Mouse (Mus musculus) hindbrain, embryonic 14.5 days (tissue): ENCODE data around the gene Acy3. TPM values are rescaled to one million over a fixed set of nuclear protein-coding genes. Genes with fewer than 3 reads are reported as not detected.
"Not testable (repeated sequence)": the region's sequence is repeated elsewhere in the genome, so short reads cannot be mapped to it uniquely, and the experiment has no call there.

Source experiments
- ATAC-seq: fragments of 200-750 bp; cut with Nextera tagmentation; 2 replicates; pipeline ENCODE4 v1.8.0; 2017; ENCODE audit warnings: moderate number of reproducible peaks, mild to moderate bottlenecking, moderate TSS enrichment, moderate library complexity; ENCODE audit not compliant: low FRiP score
- DNase-seq: peaks from one replicate; pipeline ENCODE4 v3.0.0-alpha.2; 2015; ENCODE audit warnings: low spot score
- H3K27ac ChIP-seq: fragments of 300-500 bp; sonication (generic); 2 replicates; pipeline ENCODE4 v1.5.1; 2014; ENCODE audit warnings: mild to moderate bottlenecking, moderate library complexity
- H3K27me3 ChIP-seq: fragments of 300-500 bp; sonication (generic); 2 replicates; pipeline ENCODE4 v1.6.1; 2014; ENCODE audit warnings: mild to moderate bottlenecking, low read length, mixed read lengths; ENCODE audit not compliant: control insufficient read depth, insufficient read depth
- H3K36me3 ChIP-seq: fragments of 300-500 bp; sonication (generic); replicated peaks from 2 replicates; pipeline ENCODE4 v1.6.1; 2014; ENCODE audit not compliant: control insufficient read depth, insufficient read depth
- H3K4me1 ChIP-seq: fragments of 300-500 bp; sonication (generic); replicated peaks from 2 replicates; pipeline ENCODE4 v1.6.1; 2014; ENCODE audit warnings: antibody characterized with exemption, low read length, mixed read lengths; ENCODE audit not compliant: control insufficient read depth, insufficient read depth
- H3K4me2 ChIP-seq: fragments of 300-500 bp; sonication (generic); replicated peaks from 2 replicates; pipeline ENCODE4 v1.6.1; 2014; ENCODE audit warnings: mild to moderate bottlenecking, moderate library complexity
- H3K4me3 ChIP-seq: fragments of 300-500 bp; sonication (generic); replicated peaks from 2 replicates; pipeline ENCODE4 v1.5.1; 2014; ENCODE audit warnings: mild to moderate bottlenecking, low read length
- H3K9ac ChIP-seq: fragments of 300-500 bp; sonication (generic); 2 replicates; pipeline ENCODE4 v1.6.1; 2014
- H3K9me3 ChIP-seq: fragments of 300-500 bp; sonication (generic); 2 replicates; pipeline ENCODE4 v1.6.1; 2016; ENCODE audit warnings: low read length; ENCODE audit not compliant: control insufficient read depth
- WGBS: fragments of 180-500 bp; shearing (Covaris S2); extraction: QIAGEN DNeasy Blood & Tissue Kit; methylation state at CpG from one replicate; pipeline ENCODE4 v1.1.7; 2014; 5-methylcytosine and 5-hydroxymethylcytosine counted together
- polyA plus RNA-seq: library from polyadenylated mRNA; unstranded; fragments of >200 nt; fragmentation: Nextera tagmentation; extraction: Ambion mirVana; gene quantifications from 2 replicates; pipeline ENCODE4 v1.2.1, GENCODE M21; 2014

The Acy3 gene
- polyA plus RNA-seq, 1 experiment from 2014 or later: 3.6 TPM

DNA sequence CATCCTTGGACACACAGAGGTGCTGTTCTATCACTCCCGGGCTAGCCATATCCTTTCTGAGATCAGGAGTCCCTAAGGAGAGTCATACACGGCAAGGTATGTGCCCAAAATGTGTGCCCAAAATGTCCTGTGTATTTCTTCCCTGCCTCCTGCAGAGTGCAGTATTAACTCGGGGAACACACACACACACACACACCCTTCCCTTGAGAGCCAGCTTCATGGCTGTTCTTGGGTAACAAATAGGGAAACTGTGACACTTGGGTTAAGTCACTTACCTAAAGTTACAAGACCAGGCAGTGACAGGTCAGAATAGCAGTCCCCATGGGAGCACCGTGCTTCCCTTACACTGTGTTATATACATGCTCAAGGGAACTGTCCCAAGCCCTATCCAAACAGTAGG lies 22.3 kb upstream of the Acy3 start:
- no peaks in the 10 kb centered on the region for H3K9me3 ChIP-seq
- ATAC-seq: no peak
- WGBS: 77% methylated on average over 4 of the region's 4 CpGs
- no peaks in the 10 kb centered on the region for H3K27me3 ChIP-seq
- no peaks in the 10 kb centered on the region for H3K4me1 ChIP-seq
- no peaks in the 10 kb centered on the region for H3K36me3 ChIP-seq
- no peak for DNase-seq
- H3K27ac ChIP-seq: no peak overlapping the region
- H3K4me2 ChIP-seq: no peak overlapping the region
- no peak overlapping the region for H3K9ac ChIP-seq
- H3K4me3 ChIP-seq: no peak overlapping the region

DNA sequence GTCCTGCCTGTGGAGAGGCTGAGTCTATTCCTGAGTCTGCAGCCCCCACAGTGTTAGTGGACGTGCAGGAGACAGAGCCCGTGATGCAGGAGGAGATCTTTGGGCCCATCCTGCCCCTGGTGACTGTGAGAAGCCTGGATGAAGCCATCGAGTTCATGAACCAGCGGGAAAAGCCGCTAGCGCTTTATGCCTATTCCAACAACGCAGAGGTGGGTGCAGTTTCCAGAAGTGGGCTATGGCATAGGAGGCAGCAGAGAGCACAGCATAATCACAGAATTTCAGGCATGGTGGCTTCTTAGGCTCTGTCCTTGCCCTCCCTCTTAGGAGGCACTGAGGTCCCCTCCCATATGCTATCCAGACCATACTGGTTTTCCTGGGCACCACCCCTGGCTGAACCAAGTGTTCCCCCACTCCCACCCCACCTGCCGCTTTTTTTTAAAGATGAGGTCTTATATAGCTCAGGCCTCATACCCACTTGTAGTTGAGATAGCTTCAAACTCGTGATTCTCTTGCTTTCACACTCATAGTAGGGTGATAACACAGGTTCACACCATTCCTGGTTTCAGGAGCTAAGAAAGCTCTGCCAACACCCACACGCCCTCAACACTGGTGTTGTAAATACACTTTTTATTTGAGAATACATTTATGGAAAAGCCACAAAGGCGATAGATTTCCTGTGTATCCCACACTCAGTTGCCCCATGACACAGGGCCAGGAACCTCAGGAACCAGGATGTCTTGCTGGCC lies 19.9 kb upstream of the Acy3 start:
- Histone ChIP-seq H3K27ac (no peak overlapping the region), H3K4me3 (no peak overlapping the region), H3K36me3 (no peaks in the 10 kb centered on the region), H3K27me3 (no peaks in the 10 kb centered on the region), H3K4me2 (no peak overlapping the region), H3K9me3 (no peaks in the 10 kb centered on the region), H3K4me1 (no peaks in the 10 kb centered on the region), H3K9ac (no peak overlapping the region)
- ATAC-seq (no peak), DNase-seq (no peak)
- 65% methylated on average over 11 of the region's 11 CpGs for WGBS

DNA sequence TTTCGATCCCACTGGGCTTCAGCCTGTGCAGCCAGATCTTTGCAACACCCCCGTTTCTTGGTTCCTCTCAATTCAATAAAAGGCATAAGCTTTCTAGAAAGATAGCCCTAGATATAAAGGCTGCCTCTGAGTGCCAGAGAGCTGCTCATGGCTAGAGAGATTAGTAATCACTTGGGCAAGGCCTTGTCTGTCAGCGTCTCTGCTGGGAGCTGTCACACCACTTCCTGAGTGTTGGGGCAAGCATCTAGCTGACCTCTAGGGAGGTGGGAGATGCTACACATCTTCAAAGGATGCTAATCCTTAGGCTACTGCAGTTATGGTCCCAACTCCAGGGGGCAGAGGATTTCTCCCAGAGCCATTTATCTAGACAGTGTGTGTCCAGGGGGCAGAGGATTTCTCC lies 19.1 kb upstream of the Acy3 start:
- Histone ChIP-seq H3K9ac (no peak overlapping the region), H3K4me2 (no peak overlapping the region), H3K36me3 (no peaks in the 10 kb centered on the region), H3K27me3 (no peaks in the 10 kb centered on the region), H3K27ac (no peak overlapping the region), H3K4me3 (no peak overlapping the region), H3K9me3 (no peaks in the 10 kb centered on the region), H3K4me1 (no peaks in the 10 kb centered on the region)
- DNase-seq: no peak
- ATAC-seq: no peak
- WGBS: 65% methylated on average over 3 of the region's 3 CpGs

GRCm38 (mm10) chr19:3972229-3972628 lies 14.1 kb upstream of the Acy3 start, which contains the start of gene Aldh3b2:
Aldh3b2 (plus strand) TSS chr19:3972328.
- whole genome bisulfite sequencing: 58% methylated on average over 9 of the region's 9 CpGs
- no peaks in the 10 kb centered on the region for H3K36me3 ChIP-seq
- ATAC-seq: no peak

DNA sequence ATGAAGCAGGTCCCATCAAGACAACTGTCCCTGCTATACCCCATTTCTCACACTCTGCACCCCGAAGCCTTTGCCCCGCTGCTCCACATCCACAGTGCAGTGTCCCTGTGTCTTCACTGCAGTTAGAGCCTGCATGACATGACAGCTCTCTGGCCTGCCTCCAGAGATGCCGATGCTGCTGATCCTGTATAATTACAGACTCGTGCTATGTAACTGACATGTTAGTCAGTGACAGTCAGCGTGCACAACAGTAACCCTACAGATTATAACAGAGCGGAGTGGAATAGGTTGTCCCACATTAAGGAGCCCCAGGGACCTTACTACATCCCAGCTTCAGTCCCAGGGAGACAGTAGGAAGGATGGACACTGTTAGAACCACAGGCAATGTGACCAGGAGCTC lies 11.8 kb upstream of the Acy3 start:
- ATAC-seq, H3K36me3 ChIP-seq: not testable (repeated sequence)
- WGBS: 83% methylated on average over 6 of the region's 6 CpGs

More at GRCm38 (mm10) chr19:3972229-3972628, 14.1 kb upstream of the Acy3 start, which contains the start of gene Aldh3b2:
- no peaks in the 10 kb centered on the region for H3K27me3 ChIP-seq
- DNase-seq: no peak
- no peak within 1 kb of the TSS for H3K4me3 ChIP-seq
- no peak within 1 kb of the TSS for H3K27ac ChIP-seq
- no peak within 1 kb of the TSS for H3K4me2 ChIP-seq
- no peaks in the 10 kb centered on the region for H3K9me3 ChIP-seq
- no peaks in the 10 kb centered on the region for H3K4me1 ChIP-seq
- H3K9ac ChIP-seq: no peak within 1 kb of the TSS

DNA sequence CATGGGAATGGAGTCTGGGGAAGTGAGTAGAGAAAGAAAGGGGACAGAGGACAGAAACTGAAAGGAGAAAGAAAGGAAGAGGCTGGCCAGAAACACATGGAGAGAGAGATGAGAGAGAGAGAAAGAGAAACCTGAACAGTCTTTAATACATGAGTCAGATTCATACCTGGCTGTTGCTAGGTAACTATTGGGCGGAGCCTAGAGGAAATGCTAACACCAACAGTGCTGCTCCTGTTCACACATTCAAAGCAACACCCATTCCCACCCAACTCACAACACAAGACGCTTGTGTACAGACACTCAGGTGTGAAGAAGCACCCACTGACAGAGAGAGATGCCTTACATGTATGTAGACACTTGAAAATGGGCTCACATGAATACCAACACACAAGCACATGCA lies 10.5 kb upstream of the Acy3 start:
- ATAC-seq (no peak), DNase-seq (no peak)
- Histone ChIP-seq H3K4me2 (no peak overlapping the region), H3K4me1 (no peaks in the 10 kb centered on the region), H3K4me3 (no peak overlapping the region), H3K9me3 (no peaks in the 10 kb centered on the region), H3K36me3 (no peaks in the 10 kb centered on the region), H3K9ac (no peak overlapping the region), H3K27ac (no peak overlapping the region), H3K27me3 (no peaks in the 10 kb centered on the region)
- 82% methylated on average over 2 of the region's 2 CpGs for WGBS

More for the DNA sequence above, 11.8 kb upstream of the Acy3 start:
- H3K27me3 ChIP-seq, H3K9ac ChIP-seq, H3K27ac ChIP-seq, H3K9me3 ChIP-seq, H3K4me2 ChIP-seq, DNase-seq, H3K4me3 ChIP-seq, H3K4me1 ChIP-seq: not testable (repeated sequence)

DNA sequence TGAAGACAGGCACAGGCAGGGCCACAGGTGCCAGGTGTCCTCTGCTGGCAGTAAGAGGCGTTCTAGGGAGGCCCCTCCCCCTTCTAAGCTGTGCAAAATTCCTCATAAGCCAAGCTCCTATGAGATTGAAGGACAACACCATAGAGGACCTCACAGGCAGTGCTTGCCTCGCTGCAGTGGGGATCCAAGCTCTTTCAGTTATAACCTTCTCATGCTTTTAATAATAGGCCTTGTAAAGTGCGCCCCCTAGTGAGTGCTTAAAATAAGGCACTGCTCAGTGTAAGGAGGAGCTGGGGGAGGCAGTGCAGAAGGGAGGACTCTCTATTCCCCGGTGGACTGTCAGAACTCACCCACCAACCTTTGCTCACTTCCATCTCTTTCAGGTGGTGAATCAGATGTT lies 6.1 kb upstream of the Acy3 start:
- Histone ChIP-seq H3K4me3 (no peak overlapping the region), H3K27me3 (no peaks in the 10 kb centered on the region), H3K27ac (no peak overlapping the region), H3K9ac (no peak overlapping the region), H3K9me3 (no peaks in the 10 kb centered on the region), H3K4me2 (no peak overlapping the region), H3K36me3 (no peaks in the 10 kb centered on the region), H3K4me1 (no peaks in the 10 kb centered on the region)
- peak; percentile 87 for DNase-seq
- WGBS: 17% methylated on average over 4 of the region's 4 CpGs
- 0 out of 2 replicates have a peak, but pooled peaks have one; percentile 46 for ATAC-seq

GRCm38 (mm10) chr19:3980917-3981316 lies 5.5 kb upstream of the Acy3 start:
- Histone ChIP-seq H3K4me3 (no peak overlapping the region), H3K36me3 (no peaks in the 10 kb centered on the region), H3K9ac (no peak overlapping the region), H3K27ac (no peak overlapping the region), H3K4me1 (no peaks in the 10 kb centered on the region), H3K9me3 (no peaks in the 10 kb centered on the region), H3K4me2 (no peak overlapping the region), H3K27me3 (no peaks in the 10 kb centered on the region)
- ATAC-seq (no peak), DNase-seq (no peak)
- 81% methylated on average over 9 of the region's 9 CpGs for WGBS

GRCm38 (mm10) chr19:3983527-3984200 lies 2.7 kb upstream of the Acy3 start:
- no peak overlapping the region for H3K4me3 ChIP-seq
- H3K9me3 ChIP-seq: no peaks in the 10 kb centered on the region
- ATAC-seq (no peak), DNase-seq (no peak)
- H3K4me1 ChIP-seq: 0 out of 2 replicates have a peak, but pooled peaks cover 3% of the 10 kb centered on the region
- 32% methylated on average over 9 of the region's 9 CpGs for WGBS
- no peak overlapping the region for H3K27ac ChIP-seq
- no peaks in the 10 kb centered on the region for H3K27me3 ChIP-seq
- no peaks in the 10 kb centered on the region for H3K36me3 ChIP-seq
- H3K4me2 ChIP-seq: no peak overlapping the region
- no peak overlapping the region for H3K9ac ChIP-seq
